Mouse (Mus musculus): ENCODE data around the gene Btla. TPM values are rescaled to one million over a fixed set of nuclear protein-coding genes. Genes with fewer than 3 reads are reported as not detected.

Btla gene
- polyA plus RNA-seq (2015; fragmentation: Nextera tagmentation; extraction: Ambion mirVana), result 0.30 and 0.48 TPM in 2 replicates

DNA sequence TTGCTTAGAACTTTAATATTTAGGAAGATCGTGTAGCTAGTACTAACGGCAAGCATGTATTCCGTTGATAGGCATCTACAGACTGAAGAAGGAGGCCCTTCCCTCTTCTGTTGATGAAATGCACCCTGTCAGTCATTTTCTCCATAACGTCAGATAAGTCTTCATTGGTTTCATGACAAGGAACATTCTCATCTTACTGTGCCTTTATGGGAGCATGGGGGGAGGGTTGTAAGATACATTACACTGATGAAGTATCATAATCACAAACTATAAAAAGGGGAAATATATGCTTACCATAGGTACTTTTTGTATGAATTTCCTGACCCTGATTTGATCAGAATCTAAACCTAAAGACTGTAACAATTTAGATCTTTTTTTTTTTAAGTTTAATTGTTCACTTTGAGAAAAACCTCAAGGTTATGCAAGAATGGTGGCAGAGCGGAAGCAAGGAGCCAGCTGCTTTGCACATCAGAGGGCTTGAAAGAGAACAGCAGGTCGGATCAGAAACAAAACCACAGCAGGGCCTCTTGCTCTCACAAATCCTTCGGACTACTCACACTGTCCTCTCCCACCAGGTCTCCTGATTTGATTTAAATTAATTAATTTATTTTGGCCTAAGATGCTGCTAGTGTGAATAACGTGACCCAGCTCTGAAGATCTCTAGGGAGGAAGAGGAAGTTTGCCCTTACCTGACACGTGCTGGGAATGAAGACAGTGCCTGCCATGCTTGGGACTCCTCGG, at the start of gene Btla:
Gene Btla, plus strand, starts transcription at position 668 of the 741 bp plus-strand sequence.
- no peaks in the 10 kb centered on the region for H3K27me3 ChIP-seq
- H3K9ac ChIP-seq, result no peak within 1 kb of the TSS
- no peaks in the 10 kb centered on the region for H3K4me1 ChIP-seq
- H3K36me3 ChIP-seq (ENCODE audit: poor library complexity, severe bottlenecking), result no peaks in the 10 kb centered on the region
- peak; percentile 36; the same call in 1 of the 2 replicates for ATAC-seq
- H3K4me2 ChIP-seq, result no peak within 1 kb of the TSS
- no peaks in the 10 kb centered on the region for H3K9me3 ChIP-seq (replicated peaks)
- no peak within 1 kb of the TSS for H3K4me3 ChIP-seq
- 33% methylated on average over 10 of the region's 10 CpGs for WGBS
- H3K27ac ChIP-seq, result no peak within 1 kb of the TSS

- Histone ChIP-seq H3K9me3 (replicated peaks) (no peaks in the 10 kb centered on the region), H3K4me2 (no peak overlapping the region), H3K4me1 (no peaks in the 10 kb centered on the region), H3K36me3 (ENCODE audit: poor library complexity, severe bottlenecking) (peaks cover 13% of the 10 kb centered on the region), H3K27me3 (no peaks in the 10 kb centered on the region), H3K9ac (no peak overlapping the region), H3K27ac (no peak overlapping the region), H3K4me3 (no peak overlapping the region)
- 91% methylated on average over 2 of the region's 2 CpGs for WGBS
- no peak for ATAC-seq
These were observed 45.6 kb upstream of the Btla start for GRCm38 (mm10) chr16:45178552-45178951.

- Histone ChIP-seq H3K36me3 (ENCODE audit: poor library complexity, severe bottlenecking) (peaks cover 17% of the 10 kb centered on the region), H3K4me2 (no peak overlapping the region), H3K27ac (no peak overlapping the region), H3K4me1 (no peaks in the 10 kb centered on the region), H3K9me3 (replicated peaks) (no peaks in the 10 kb centered on the region), H3K27me3 (no peaks in the 10 kb centered on the region), H3K4me3 (no peak overlapping the region), H3K9ac (no peak overlapping the region)
- WGBS, result 91% methylated on average over 5 of the region's 5 CpGs
- no peak for ATAC-seq
These were observed 42.3 kb upstream of the Btla start for GRCm38 (mm10) chr16:45181824-45182223.

DNA sequence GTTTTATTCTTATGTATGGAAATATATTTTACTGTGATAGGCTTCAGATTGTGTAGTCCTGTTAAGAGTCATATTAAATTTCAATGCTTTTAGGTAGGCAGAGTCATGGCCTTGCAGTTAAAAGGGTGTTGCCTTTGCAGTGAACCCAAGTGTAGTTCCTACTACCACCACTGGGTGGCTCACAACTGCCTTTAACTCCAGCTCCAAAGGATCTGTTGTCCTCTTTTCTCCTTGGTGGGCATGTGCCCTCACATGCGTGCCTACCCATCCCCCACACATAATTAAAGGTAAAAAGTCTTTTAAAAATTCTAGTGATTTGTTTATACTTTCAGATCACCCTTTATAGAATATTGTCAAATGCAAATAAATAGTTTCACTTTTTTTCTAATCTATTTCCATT, 31.5 kb upstream of the Btla start:
- ATAC-seq, result peak; percentile 79
- 0% methylated on average over 1 of the region's 1 CpGs for WGBS

DNA sequence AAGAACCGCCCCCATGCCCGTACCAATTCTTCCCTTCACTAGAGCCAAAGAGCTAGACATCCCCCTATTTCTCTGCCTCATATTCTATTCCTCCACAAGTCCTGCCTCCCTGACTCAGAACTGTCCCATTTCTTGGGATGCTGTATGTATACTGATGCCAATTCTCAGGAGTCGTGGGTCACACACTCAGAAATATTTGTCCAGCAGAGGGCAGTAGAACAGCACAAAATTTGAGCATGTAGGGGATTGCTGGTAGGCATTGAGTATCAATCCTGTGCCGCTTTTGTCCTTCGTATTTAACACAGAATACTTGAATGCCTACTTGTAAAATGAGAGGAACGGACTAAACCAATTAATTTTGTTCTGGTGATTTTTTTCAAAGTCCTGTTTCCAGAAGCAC, 27.3 kb upstream of the Btla start:
- Histone ChIP-seq H3K36me3 (ENCODE audit: poor library complexity, severe bottlenecking) (no peaks in the 10 kb centered on the region), H3K27me3 (no peaks in the 10 kb centered on the region), H3K27ac (no peak overlapping the region), H3K4me1 (no peaks in the 10 kb centered on the region), H3K9ac (no peak overlapping the region), H3K9me3 (replicated peaks) (no peaks in the 10 kb centered on the region), H3K4me2 (no peak overlapping the region), H3K4me3 (no peak overlapping the region)
- ATAC-seq, result peak; percentile 91
- 29% methylated on average over 6 of the region's 6 CpGs for whole genome bisulfite sequencing

More for the DNA sequence above, 31.5 kb upstream of the Btla start:
- Histone ChIP-seq H3K4me3 (no peak overlapping the region), H3K27me3 (no peaks in the 10 kb centered on the region), H3K9ac (no peak overlapping the region), H3K36me3 (ENCODE audit: poor library complexity, severe bottlenecking) (peaks cover 3% of the 10 kb centered on the region), H3K27ac (no peak overlapping the region), H3K4me1 (no peaks in the 10 kb centered on the region), H3K9me3 (replicated peaks) (no peaks in the 10 kb centered on the region), H3K4me2 (no peak overlapping the region)

DNA sequence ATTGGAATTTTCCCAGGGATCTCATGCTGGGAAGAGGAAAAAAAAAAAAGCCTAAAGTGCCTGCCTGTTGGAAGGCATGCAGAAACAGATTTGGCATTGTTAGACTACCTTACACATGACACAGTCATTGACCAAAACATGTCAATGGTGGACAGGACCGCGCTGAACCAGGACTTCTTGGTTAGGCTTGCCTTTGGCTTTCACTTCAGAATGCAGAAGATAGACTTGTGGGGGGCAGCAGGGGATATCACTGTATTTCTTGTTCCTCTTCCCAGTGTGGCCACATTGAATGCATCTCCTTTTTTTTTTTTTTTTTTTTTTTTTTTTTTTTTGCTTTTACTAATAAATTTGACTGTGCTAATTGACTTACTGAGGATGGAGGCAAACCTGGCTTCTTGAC, 22.7 kb upstream of the Btla start:
- WGBS, result 94% methylated on average over 2 of the region's 2 CpGs

DNA sequence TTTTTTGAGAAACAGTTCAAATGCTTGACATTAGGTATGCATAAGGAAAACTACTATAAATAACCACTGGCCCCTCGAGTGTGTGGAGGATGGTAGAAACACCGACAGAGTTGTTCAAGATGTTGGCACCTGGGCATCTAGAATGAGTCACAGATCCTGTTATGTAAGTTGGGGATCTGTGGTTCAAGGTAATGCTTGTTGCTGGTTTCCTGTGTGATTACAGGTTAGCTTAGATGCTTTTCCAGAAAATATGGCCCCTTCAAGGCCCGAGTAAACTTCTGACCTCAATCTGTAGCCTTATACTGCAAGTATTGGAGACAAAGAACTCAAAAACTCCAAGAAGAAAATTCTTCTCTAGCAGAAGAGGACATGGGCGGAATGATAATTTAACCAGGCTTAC, 19.7 kb upstream of the Btla start:
- Histone ChIP-seq H3K36me3 (ENCODE audit: poor library complexity, severe bottlenecking) (no peaks in the 10 kb centered on the region), H3K4me1 (no peaks in the 10 kb centered on the region), H3K4me2 (no peak overlapping the region), H3K4me3 (no peak overlapping the region), H3K27me3 (no peaks in the 10 kb centered on the region), H3K9me3 (replicated peaks) (no peaks in the 10 kb centered on the region), H3K27ac (no peak overlapping the region), H3K9ac (no peak overlapping the region)
- no peak for ATAC-seq
- WGBS, result 90% methylated on average over 4 of the region's 4 CpGs

More for the DNA sequence above, 22.7 kb upstream of the Btla start:
- no peak overlapping the region for H3K27ac ChIP-seq
- no peak for ATAC-seq
- H3K36me3 ChIP-seq (ENCODE audit: poor library complexity, severe bottlenecking), result no peaks in the 10 kb centered on the region
- no peaks in the 10 kb centered on the region for H3K27me3 ChIP-seq
- no peak overlapping the region for H3K4me3 ChIP-seq
- H3K9me3 ChIP-seq (replicated peaks), result no peaks in the 10 kb centered on the region
- H3K9ac ChIP-seq, result no peak overlapping the region
- no peak overlapping the region for H3K4me2 ChIP-seq
- H3K4me1 ChIP-seq, result no peaks in the 10 kb centered on the region

DNA sequence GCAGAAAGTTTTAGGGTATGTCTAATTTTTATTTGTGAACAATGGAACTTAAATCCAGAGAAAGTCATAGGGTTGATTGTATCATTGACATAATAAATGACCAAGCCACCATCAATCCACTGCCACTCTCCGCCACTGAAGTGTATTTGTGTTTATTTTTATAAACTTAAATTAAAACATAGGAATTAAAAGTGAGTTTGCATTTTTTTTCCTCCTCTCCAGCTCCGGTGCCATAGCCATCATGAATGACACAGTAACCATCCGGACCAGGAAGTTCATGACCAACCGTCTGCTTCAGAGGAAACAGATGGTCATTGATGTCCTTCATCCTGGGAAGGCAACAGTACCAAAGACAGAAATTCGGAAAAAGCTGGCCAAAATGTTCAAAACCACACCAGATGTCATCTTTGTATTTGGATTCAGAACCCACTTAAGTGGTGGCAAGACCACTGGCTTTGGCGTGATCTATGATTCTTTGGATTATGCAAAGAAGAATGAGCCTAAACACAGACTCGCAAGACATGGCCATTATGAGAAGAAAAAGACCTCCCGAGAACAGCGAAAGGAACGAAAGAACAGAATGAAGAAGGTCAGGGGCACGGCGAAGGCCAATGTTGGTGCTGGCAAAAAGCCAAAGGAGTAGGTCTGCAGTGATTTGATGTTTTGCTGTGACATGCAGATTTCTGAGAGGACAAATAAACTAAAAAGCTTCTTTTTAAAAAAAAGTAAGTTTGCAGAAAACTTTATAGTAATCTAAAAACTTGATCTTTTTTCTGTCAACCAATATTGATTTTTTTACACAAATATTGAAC, 19.1 kb upstream of the Btla start:
- Histone ChIP-seq H3K27me3 (no peaks in the 10 kb centered on the region), H3K4me3 (no peak overlapping the region), H3K4me2 (no peak overlapping the region), H3K9me3 (replicated peaks) (no peaks in the 10 kb centered on the region), H3K4me1 (no peaks in the 10 kb centered on the region), H3K27ac (no peak overlapping the region), H3K36me3 (ENCODE audit: poor library complexity, severe bottlenecking) (no peaks in the 10 kb centered on the region), H3K9ac (no peak overlapping the region)
- ATAC-seq, result no peak
- 78% methylated on average over 12 of the region's 12 CpGs for WGBS

DNA sequence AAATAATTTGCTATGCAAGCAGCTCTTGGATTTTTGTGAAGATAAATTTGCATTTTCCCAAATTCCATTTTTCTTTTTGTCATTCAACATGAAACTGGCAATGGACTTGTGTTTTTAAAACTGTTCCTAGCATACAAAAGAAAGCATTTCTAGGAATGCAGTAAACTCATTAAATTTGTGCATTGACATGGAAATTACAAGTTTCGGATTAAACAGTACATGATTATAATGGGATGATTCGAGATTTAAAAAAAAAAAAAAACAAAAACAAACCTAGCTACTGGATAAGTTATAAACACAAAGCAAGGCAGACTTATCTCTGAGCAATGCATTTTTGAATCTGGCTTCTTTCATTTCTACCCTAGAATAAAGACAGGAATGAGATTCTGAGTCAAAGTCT, 2.1 kb upstream of the Btla start:
- peaks cover 7% of the 10 kb centered on the region for H3K4me1 ChIP-seq
- ATAC-seq, result no peak
- H3K9me3 ChIP-seq (replicated peaks), result no peaks in the 10 kb centered on the region
- H3K9ac ChIP-seq, result no peak overlapping the region
- no peak overlapping the region for H3K4me2 ChIP-seq
- H3K36me3 ChIP-seq (ENCODE audit: poor library complexity, severe bottlenecking), result no peaks in the 10 kb centered on the region
- H3K27me3 ChIP-seq, result no peaks in the 10 kb centered on the region
- WGBS, result 27% methylated on average over 2 of the region's 2 CpGs
- no peak overlapping the region for H3K4me3 ChIP-seq
- H3K27ac ChIP-seq, result no peak overlapping the region

DNA sequence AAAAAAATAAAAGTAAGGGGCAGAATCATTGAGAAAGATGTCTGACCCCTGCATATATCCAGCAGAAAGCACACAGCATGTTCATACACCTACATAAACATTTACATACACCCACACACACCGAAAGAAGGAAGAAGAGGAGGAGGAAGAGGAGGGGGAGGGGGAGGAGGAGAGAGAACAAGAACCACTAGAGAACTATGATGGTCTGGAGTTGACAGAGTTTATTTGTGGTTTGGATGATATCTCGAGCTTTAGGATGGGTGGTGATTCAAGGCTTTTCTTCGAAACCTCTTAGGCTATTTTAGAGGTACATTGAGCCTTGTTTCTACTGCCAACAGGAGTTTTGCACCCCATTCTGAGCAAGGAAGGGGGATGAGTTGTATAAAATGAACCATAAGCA, 1.3 kb upstream of the Btla start:
- Histone ChIP-seq H3K27ac (no peak overlapping the region), H3K9me3 (replicated peaks) (no peaks in the 10 kb centered on the region), H3K4me3 (no peak overlapping the region), H3K27me3 (no peaks in the 10 kb centered on the region), H3K9ac (no peak overlapping the region), H3K36me3 (ENCODE audit: poor library complexity, severe bottlenecking) (no peaks in the 10 kb centered on the region), H3K4me2 (no peak overlapping the region), H3K4me1 (no peaks in the 10 kb centered on the region; the same call in 1 of the 2 replicates)
- 82% methylated on average over 3 of the region's 3 CpGs for WGBS
- ATAC-seq, result no peak

DNA sequence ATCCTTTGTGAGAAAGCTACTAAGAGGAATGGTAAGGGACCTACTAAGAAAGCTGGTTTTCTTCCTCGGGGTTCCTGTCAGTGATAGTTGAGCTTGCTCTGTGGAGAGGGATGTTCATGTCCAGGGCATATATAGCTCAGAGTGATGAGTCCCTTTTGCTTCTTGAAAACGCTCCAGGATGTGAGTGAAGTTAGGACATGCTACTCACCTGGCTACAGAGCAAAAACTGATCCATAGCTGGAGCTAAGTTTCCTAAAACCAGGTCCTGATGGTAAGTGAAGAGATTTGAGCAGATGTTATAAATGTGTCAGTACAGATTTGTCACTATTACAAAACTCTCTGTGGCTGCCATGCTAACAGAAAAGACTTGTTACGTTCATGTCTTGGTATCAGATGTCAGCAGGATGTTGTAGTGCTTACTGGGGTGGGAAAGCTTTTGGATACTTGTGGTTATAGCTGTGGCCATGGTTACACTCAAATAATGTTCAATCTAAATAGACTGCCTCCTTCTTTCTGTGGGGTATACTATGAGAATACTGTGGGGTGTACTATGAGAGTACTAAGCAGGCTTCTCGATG, 405 bp downstream of the Btla start:
- 59% methylated on average over 4 of the region's 4 CpGs for WGBS

GRCm38 (mm10) chr16:45227002-45227401, 2.9 kb downstream of the Btla start:
- Histone ChIP-seq H3K9ac (no peak overlapping the region), H3K27me3 (no peaks in the 10 kb centered on the region), H3K36me3 (ENCODE audit: poor library complexity, severe bottlenecking) (no peaks in the 10 kb centered on the region), H3K27ac (no peak overlapping the region), H3K4me2 (no peak overlapping the region), H3K4me3 (no peak overlapping the region), H3K9me3 (replicated peaks) (no peaks in the 10 kb centered on the region), H3K4me1 (no peaks in the 10 kb centered on the region)
- ATAC-seq, result no peak
- WGBS, result 39% methylated on average over 1 of the region's 1 CpGs

More for the DNA sequence above, 405 bp downstream of the Btla start:
- ATAC-seq, result no peak
- no peak overlapping the region for H3K4me2 ChIP-seq
- no peaks in the 10 kb centered on the region for H3K4me1 ChIP-seq
- no peaks in the 10 kb centered on the region for H3K9me3 ChIP-seq (replicated peaks)
- H3K27ac ChIP-seq, result no peak overlapping the region
- no peaks in the 10 kb centered on the region for H3K36me3 ChIP-seq (ENCODE audit: poor library complexity, severe bottlenecking)
- no peak overlapping the region for H3K9ac ChIP-seq
- H3K27me3 ChIP-seq, result no peaks in the 10 kb centered on the region
- no peak overlapping the region for H3K4me3 ChIP-seq
